Mouse (Mus musculus): ENCODE data around the gene Ttc41. TPM values are rescaled to one million over a fixed set of nuclear protein-coding genes. Genes with fewer than 3 reads are reported as not detected.

Ttc41 gene
- total RNA-seq (2023): 1 to 10 TPM in 1 of 2 experiments, under 1 TPM in 1; 0.68 to 2.3 TPM

GRCm38 (mm10) chr10:86705318-86705921, at the start of gene Ttc41, which contains the start of gene Hsp90b1:
Gene Ttc41 (plus strand): TSS chr10:86705811.
Gene Hsp90b1 (minus strand): TSS chr10:86705509.

GRCm38 (mm10) chr10:86763672-86764071, 58.1 kb downstream of the Ttc41 start, which contains the start of gene Gm49358:
Gene Gm49358 (plus strand): TSS chr10:86763972.

GRCm38 (mm10) chr10:86778398-86779116, 72.9 kb downstream of the Ttc41 start, which contains the start of gene Nt5dc3:
Gene Nt5dc3 (plus strand): TSS chr10:86779005.

Other genes starting within 250 kb of the Ttc41 start
- gene Syn3, start 206.9 kb upstream of the Ttc41 start, total RNA-seq (2023): not detected
- 100 to 1,000 TPM; 237 to 253 TPM for gene Hsp90b1, start 302 bp upstream of the Ttc41 start, total RNA-seq (2023)
- 1 to 10 TPM in 1 of 2 experiments, under 1 TPM in 1; 0.60 to 1.4 TPM for gene Gm49358, start 58.2 kb downstream of the Ttc41 start, total RNA-seq (2023)
- gene Nt5dc3, start 73.2 kb downstream of the Ttc41 start, total RNA-seq (2023): 1 to 10 TPM; 2.6 to 3.9 TPM